31 mouse cellular contexts compared by ENCODE assay signal in the genomic region with DNA sequence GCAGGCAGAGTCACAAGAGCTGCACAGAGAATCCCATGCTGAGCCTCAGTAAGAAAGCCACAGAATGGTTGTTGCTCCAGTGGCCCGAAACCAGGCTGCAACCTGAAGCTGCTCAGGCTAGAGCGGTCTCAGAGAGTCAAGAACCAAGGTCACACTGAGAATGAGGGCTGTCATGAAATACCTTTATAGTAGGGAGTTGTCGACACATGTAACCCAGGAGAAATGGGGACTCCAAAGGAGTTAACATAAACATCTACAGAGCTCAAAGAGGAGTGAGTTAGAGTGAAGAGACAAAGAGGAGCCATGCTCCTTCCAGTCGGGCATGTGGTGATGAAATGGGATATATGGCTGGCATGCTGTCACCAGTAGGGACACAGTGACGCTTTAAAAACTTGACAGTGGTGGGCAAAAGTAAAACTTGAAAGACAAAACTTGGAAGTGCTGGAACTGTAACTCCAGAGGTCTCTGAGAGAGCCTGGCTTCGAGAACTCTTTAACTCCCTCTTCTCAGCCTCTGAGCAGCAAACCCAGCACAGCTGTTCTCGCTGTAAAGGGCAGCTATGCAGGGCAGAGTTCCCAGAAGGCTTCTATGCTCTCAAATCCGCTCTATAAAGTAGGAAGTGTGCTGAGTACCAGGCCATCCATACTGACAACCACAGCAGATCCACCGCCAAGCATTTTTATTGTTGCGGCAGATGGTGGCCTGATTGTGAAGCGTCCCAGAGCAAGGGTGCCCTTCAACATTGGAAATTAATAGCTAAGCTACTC. TPM values are rescaled to one million over a fixed set of nuclear protein-coding genes. Genes with fewer than 3 reads are reported as not detected.
DNase-seq lines count a peak whose midpoint lies in the region; ATAC-seq and TF ChIP-seq lines count a peak whose summit lies in the region.
"Had no signal": no experiment of that assay in that cellular context is flagged by ENCODE, and none has a peak within 500 bp of the region (broad histone marks: within the 10 kb centered on the region; RNA-seq: fewer than 3 reads in every experiment).

No protein-coding gene starts in this region.

- H3K9me3 ChIP-seq in kidney, embryonic 14.5 days (ENCODE audit: control insufficient read depth, low read length) = no peaks in the 10 kb centered on the region
- no peaks in the 10 kb centered on the region for H3K9me3 ChIP-seq in lung, embryonic 14.5 days (ENCODE audit: low read depth, low read length)
- H3K9me3 ChIP-seq: embryonic facial prominence, embryonic 10.5 days; embryonic facial prominence, embryonic 15.5 days; forebrain, embryonic 12.5 days; hindbrain, embryonic 13.5 days; midbrain, embryonic 10.5 days; midbrain, embryonic 15.5 days; neural tube, embryonic 15.5 days; stomach, embryonic 15.5 days had no signal

- WGBS in kidney, embryonic 14.5 days = 51% methylated on average over 11 of the region's 11 CpGs
- WGBS in lung, embryonic 14.5 days = 66% methylated on average over 11 of the region's 11 CpGs

- no peaks in the 10 kb centered on the region for H3K36me3 ChIP-seq in kidney, embryonic 14.5 days (ENCODE audit: control insufficient read depth, insufficient read depth, low read length)
- H3K36me3 ChIP-seq in lung, embryonic 14.5 days (ENCODE audit: insufficient read depth) = no peaks in the 10 kb centered on the region
- H3K36me3 ChIP-seq: embryonic facial prominence, embryonic 10.5 days; embryonic facial prominence, embryonic 15.5 days; forebrain, embryonic 12.5 days; hindbrain, embryonic 13.5 days; midbrain, embryonic 10.5 days; midbrain, embryonic 15.5 days; neural tube, embryonic 15.5 days; stomach, embryonic 15.5 days had no signal

- no peak overlapping the region for H3K4me2 ChIP-seq in kidney, embryonic 14.5 days (replicated peaks; ENCODE audit: low read depth, low read length)
- no peak overlapping the region for H3K4me2 ChIP-seq in lung, embryonic 14.5 days
- H3K4me2 ChIP-seq: embryonic facial prominence, embryonic 15.5 days; forebrain, embryonic 12.5 days; heart, embryonic 11.5 days; hindbrain, embryonic 13.5 days; midbrain, embryonic 15.5 days; neural tube, embryonic 15.5 days; stomach, embryonic 15.5 days had no signal

- ATAC-seq in kidney, embryonic 14.5 days (ENCODE audit: low FRiP score, low TSS enrichment) = peak; percentile 88
- ATAC-seq in lung, embryonic 14.5 days (ENCODE audit: insufficient read depth) = peak; percentile 21; the same call in 1 of the 2 replicates
- ATAC-seq: activated CD4-positive, CD25-positive, alpha-beta regulatory T cell, adult 4 months; forebrain, postnatal 0 days; intestine, postnatal 0 days; midbrain, embryonic 15.5 days had no signal

- DNase-seq in embryo, embryonic 10.5 days (ENCODE audit: low spot score) = peak; percentile 8
- DNase-seq in embryo, embryonic 11 days = no peak
- no peak for DNase-seq in kidney, postnatal 36 days
- DNase-seq in lung, embryonic 14.5 days = no peak
- DNase-seq in lung, postnatal 10 days = no peak
- peak; percentile 65 for DNase-seq in skeletal muscle tissue, adult 2 months (ENCODE audit: low read depth, low spot score)
- no peak for DNase-seq in layer of hippocampus, adult 9-11 months
- DNase-seq: adrenal gland, adult 8-10 months; B cell, adult 2 months; cerebellum, adult 11 months; cerebellum, postnatal 25 days; forebrain, postnatal 0 days; heart, adult 18-20 months; heart, postnatal 36 days; liver; lung, adult 2 months; retina, postnatal 1 day; right cerebral cortex, postnatal 14 days had no signal

- peak overlapping the region; percentile 31; the same call in 1 of the 2 replicates for H3K27ac ChIP-seq in kidney, embryonic 14.5 days (ENCODE audit: low read depth, low read length)
- no peak overlapping the region for H3K27ac ChIP-seq in lung, embryonic 14.5 days (ENCODE audit: low read depth)
- H3K27ac ChIP-seq: embryonic facial prominence, embryonic 10.5 days; embryonic facial prominence, embryonic 15.5 days; forebrain, embryonic 12.5 days; hindbrain, embryonic 13.5 days; liver, embryonic 14.5 days; midbrain, embryonic 10.5 days; midbrain, embryonic 15.5 days; neural tube, embryonic 15.5 days; stomach, embryonic 15.5 days had no signal

- no peak overlapping the region for H3K4me3 ChIP-seq in kidney, embryonic 14.5 days (ENCODE audit: low read length)
- no peak overlapping the region for H3K4me3 ChIP-seq in lung, embryonic 14.5 days (ENCODE audit: low read depth, low read length)
- H3K4me3 ChIP-seq: embryonic facial prominence, embryonic 10.5 days; embryonic facial prominence, embryonic 15.5 days; forebrain, embryonic 12.5 days; hindbrain, embryonic 13.5 days; midbrain, embryonic 10.5 days; midbrain, embryonic 15.5 days; neural tube, embryonic 15.5 days; stomach, embryonic 15.5 days had no signal

- no peaks in the 10 kb centered on the region for H3K27me3 ChIP-seq in kidney, embryonic 14.5 days (ENCODE audit: control insufficient read depth, insufficient read depth, low read length)
- no peaks in the 10 kb centered on the region for H3K27me3 ChIP-seq in lung, embryonic 14.5 days (ENCODE audit: insufficient read depth, low read length)
- H3K27me3 ChIP-seq: embryonic facial prominence, embryonic 15.5 days; forebrain, embryonic 12.5 days; hindbrain, embryonic 13.5 days; midbrain, embryonic 15.5 days; neural tube, embryonic 15.5 days; stomach, embryonic 15.5 days had no signal

- H3K9ac ChIP-seq in kidney, embryonic 14.5 days (ENCODE audit: low read depth, low read length) = no peak overlapping the region
- no peak overlapping the region for H3K9ac ChIP-seq in lung, embryonic 14.5 days
- H3K9ac ChIP-seq: embryonic facial prominence, embryonic 15.5 days; forebrain, embryonic 12.5 days; forebrain, postnatal 0 days; hindbrain, embryonic 13.5 days; liver, embryonic 14.5 days; midbrain, embryonic 15.5 days; neural tube, embryonic 15.5 days; stomach, embryonic 15.5 days had no signal

- TF ChIP-seq CTCF in lung, embryonic 14.5 days (IDR thresholded peaks at IDR 0.05; ENCODE audit: low read depth) = no peak

- H3K4me1 ChIP-seq in kidney, embryonic 14.5 days (ENCODE audit: control insufficient read depth, insufficient read depth, low read length) = peaks cover 3% of the 10 kb centered on the region; the same call in 1 of the 2 replicates
- no peaks in the 10 kb centered on the region for H3K4me1 ChIP-seq in lung, embryonic 14.5 days (ENCODE audit: insufficient read depth)
- H3K4me1 ChIP-seq: forebrain, embryonic 12.5 days; hindbrain, embryonic 13.5 days; midbrain, embryonic 15.5 days; neural tube, embryonic 15.5 days had no signal

RNA-seq across cellular contexts. Expression of a gene that starts 52.9 kb away (rescaled TPM):
- polyA plus RNA-seq in kidney, embryonic 14.5 days (2014; fragmentation: Nextera tagmentation; extraction: Ambion mirVana) = 1.3 TPM in 2 replicates
- 12.3 and 13.1 TPM in 2 replicates for polyA plus RNA-seq in lung, embryonic 14.5 days (2014; fragmentation: Nextera tagmentation; extraction: Ambion mirVana)
- polyA plus RNA-seq: activated CD4-positive, CD25-positive, alpha-beta regulatory T cell, adult 4 months; liver, embryonic 14.5 days had no signal

Comparison
In these comparisons a context has a peak if more than half of its experiments do, and no peak if none do; other contexts are left out.
1. DNase-seq: peak in embryo, embryonic 10.5 days (single experiment) and skeletal muscle tissue, adult 2 months (single experiment); none in embryo, embryonic 11 days (single experiment), kidney, postnatal 36 days (0 of 2), lung, embryonic 14.5 days (single experiment), lung, postnatal 10 days (single experiment) and layer of hippocampus, adult 9-11 months (single experiment).